In genomic region chr14:104521458-104521848, GRCm38 (mm10) we compare ENCODE assay signal across 9 mouse cellular contexts. TPM values are rescaled to one million over a fixed set of nuclear protein-coding genes. Genes with fewer than 3 reads are reported as not detected.
DNase-seq lines count a peak whose midpoint lies in the region; ATAC-seq and TF ChIP-seq lines count a peak whose summit lies in the region.
"Had no signal": no experiment of that assay in that cellular context is flagged by ENCODE, and none has a peak within 500 bp of the region (broad histone marks: within the 10 kb centered on the region; RNA-seq: fewer than 3 reads in every experiment).

No protein-coding gene starts in this region.

- H3K36me3 ChIP-seq in liver, adult 2 months (ENCODE audit: control insufficient read depth, insufficient read depth, low read length) = no peaks in the 10 kb centered on the region
- H3K36me3 ChIP-seq in intestine, embryonic 16.5 days (ENCODE audit: control insufficient read depth, insufficient read depth, low read length) = no peaks in the 10 kb centered on the region
- no peaks in the 10 kb centered on the region for H3K36me3 ChIP-seq in neural tube, embryonic 14.5 days (ENCODE audit: control insufficient read depth, insufficient read depth, low read length)

- no peak for TF ChIP-seq CTCF in liver, adult 2 months (IDR thresholded peaks at IDR 0.05; ENCODE audit: low read depth, low read length)

- H3K79me2 ChIP-seq in liver, adult 2 months (ENCODE audit: control insufficient read depth, insufficient read depth, low read length) = no peaks in the 10 kb centered on the region; the same call in 1 of the 2 replicates

- intact Hi-C loops in left cerebral cortex, postnatal 14 days (cut with DNase I) = no loop called here

- peak; percentile 45 for DNase-seq in liver, adult 2 months (ENCODE audit: extremely low read depth, low read depth, low spot score)
- DNase-seq in liver = no peak
- peak; percentile 38 for DNase-seq in embryo, embryonic 9.5 days (ENCODE audit: extremely low spot score)
- DNase-seq in cerebellum, adult 8-10 months = no peak
- no peak for DNase-seq in left cerebral cortex, postnatal 14 days (ENCODE audit: low spot score in 2 of 2)
- DNase-seq in thymus, adult 18-20 months = no peak
- DNase-seq: adrenal gland, postnatal 14 days had no signal

- no peaks in the 10 kb centered on the region for H3K27me3 ChIP-seq in liver, adult 2 months (ENCODE audit: control insufficient read depth, insufficient read depth, low read length)
- H3K27me3 ChIP-seq in intestine, embryonic 16.5 days (replicated peaks; ENCODE audit: control insufficient read depth, insufficient read depth, low read length) = no peaks in the 10 kb centered on the region
- no peaks in the 10 kb centered on the region for H3K27me3 ChIP-seq in neural tube, embryonic 14.5 days (ENCODE audit: control insufficient read depth, insufficient read depth, low read length)

- no peak overlapping the region for H3K4me3 ChIP-seq in liver, adult 2 months (ENCODE audit: insufficient read depth, low read depth, low read length)
- H3K4me3 ChIP-seq in intestine, embryonic 16.5 days (ENCODE audit: low read length) = peak overlapping the region; percentile 93
- peak overlapping the region; percentile 79 for H3K4me3 ChIP-seq in neural tube, embryonic 14.5 days (ENCODE audit: low read depth, low read length)

- H3K9me3 ChIP-seq in intestine, embryonic 16.5 days (ENCODE audit: control insufficient read depth, low read length) = no peaks in the 10 kb centered on the region
- no peaks in the 10 kb centered on the region for H3K9me3 ChIP-seq in neural tube, embryonic 14.5 days (ENCODE audit: control insufficient read depth, low read length)

- H3K4me2 ChIP-seq in intestine, embryonic 16.5 days (ENCODE audit: low read depth, low read length) = peak overlapping the region; percentile 66
- peak overlapping the region; percentile 79 for H3K4me2 ChIP-seq in neural tube, embryonic 14.5 days (ENCODE audit: low read depth, low read length)

- TF ChIP-seq POLR2A in liver, adult 2 months (IDR thresholded peaks at IDR 0.05; ENCODE audit: extremely low read depth, insufficient read depth, low read length) = no peak

- H3K9ac ChIP-seq in liver, adult 2 months (ENCODE audit: low read depth, low read length) = no peak overlapping the region
- H3K9ac ChIP-seq in intestine, embryonic 16.5 days (ENCODE audit: low read depth, low read length) = peak overlapping the region; percentile 58; the same call in 1 of the 2 replicates
- 0 out of 2 replicates have a peak overlapping the region, but pooled peaks have one; percentile 37 for H3K9ac ChIP-seq in neural tube, embryonic 14.5 days (replicated peaks; ENCODE audit: low read depth, low read length)

- 0 out of 2 replicates have a peak, but pooled peaks have one; percentile 5 for ATAC-seq in intestine, embryonic 16.5 days
- ATAC-seq in neural tube, embryonic 14.5 days (ENCODE audit: low read depth) = no peak

- H3K4me1 ChIP-seq in liver, adult 2 months (ENCODE audit: control insufficient read depth, insufficient read depth, low read length) = peaks cover 3% of the 10 kb centered on the region; the same call in 1 of the 2 replicates
- H3K4me1 ChIP-seq in intestine, embryonic 16.5 days (ENCODE audit: control insufficient read depth, insufficient read depth, low read length) = peaks cover 3% of the 10 kb centered on the region; the same call in 1 of the 2 replicates
- peaks cover 7% of the 10 kb centered on the region; the same call in 1 of the 2 replicates for H3K4me1 ChIP-seq in neural tube, embryonic 14.5 days (ENCODE audit: control insufficient read depth, insufficient read depth, low read length)

- WGBS in liver, adult 2 months = 2% methylated on average over 9 of the region's 9 CpGs
- WGBS in intestine, embryonic 16.5 days = 0% methylated on average over 9 of the region's 9 CpGs
- WGBS in neural tube, embryonic 14.5 days = 2% methylated on average over 9 of the region's 9 CpGs

- no peak overlapping the region for H3K27ac ChIP-seq in liver, adult 2 months (replicated peaks; ENCODE audit: insufficient read depth, low read depth, low read length)
- H3K27ac ChIP-seq in intestine, embryonic 16.5 days (ENCODE audit: low read length) = no peak overlapping the region
- no peak overlapping the region for H3K27ac ChIP-seq in neural tube, embryonic 14.5 days (ENCODE audit: low read depth, low read length)

RNA-seq across cellular contexts. Expression of gene Rnf219, which starts 1.0 kb away (rescaled TPM):
- 1.1 and 1.3 TPM in 2 replicates for total RNA-seq in liver, adult 2 months (2014; rRNA removed)
- polyA plus RNA-seq in liver, adult 2 months (2012; rRNA removed) = 0.45 and 0.57 TPM in 2 replicates
- polyA plus RNA-seq in intestine, embryonic 16.5 days (2015; fragmentation: Nextera tagmentation; extraction: Ambion mirVana) = 17.0 and 17.7 TPM in 2 replicates
- polyA plus RNA-seq in neural tube, embryonic 14.5 days (2014; fragmentation: Nextera tagmentation; extraction: Ambion mirVana) = 33.8 and 34.4 TPM in 2 replicates
- total RNA-seq in left cerebral cortex, postnatal 14 days (2021) = 10 to 100 TPM; 12.1 to 18.6 TPM

RNA-seq across cellular contexts. Expression of gene Pou4f1, which starts 53.7 kb away (rescaled TPM):
- total RNA-seq in liver, adult 2 months (2014; rRNA removed) = 0.13 TPM in 1 of 2 replicates, not detected in the other
- polyA plus RNA-seq in liver, adult 2 months (2012; rRNA removed) = not detected in 2 replicates
- polyA plus RNA-seq in intestine, embryonic 16.5 days (2015; fragmentation: Nextera tagmentation; extraction: Ambion mirVana) = 0.22 and 0.33 TPM in 2 replicates
- polyA plus RNA-seq in neural tube, embryonic 14.5 days (2014; fragmentation: Nextera tagmentation; extraction: Ambion mirVana) = 84.2 and 87.9 TPM in 2 replicates
- under 1 TPM in 1 of 2 experiments, not detected in 1; 0.11 TPM for total RNA-seq in left cerebral cortex, postnatal 14 days (2021)

Comparison
In these comparisons a context has a peak if more than half of its experiments do, and no peak if none do; other contexts are left out.
1. DNase-seq: peak in liver, adult 2 months (single experiment) and embryo, embryonic 9.5 days (single experiment); none in liver (single experiment), cerebellum, adult 8-10 months (single experiment), left cerebral cortex, postnatal 14 days (0 of 2) and thymus, adult 18-20 months (0 of 2).
2. RNA of gene Rnf219, which starts 1.0 kb away (polyA plus RNA-seq): 33.8 to 34.4 TPM in neural tube, embryonic 14.5 days and 17.0 to 17.7 TPM in intestine, embryonic 16.5 days; 0.45 to 0.57 TPM in liver, adult 2 months; every median in the first group is over 10 times any median in the second.
3. RNA of gene Pou4f1, which starts 53.7 kb away (polyA plus RNA-seq): 84.2 to 87.9 TPM in neural tube, embryonic 14.5 days; 0.22 to 0.33 TPM in intestine, embryonic 16.5 days and not detected in liver, adult 2 months; every median in the first group is over 10 times any median in the second.